Mouse (Mus musculus): ENCODE data around the gene Emid1. TPM values are rescaled to one million over a fixed set of nuclear protein-coding genes. Genes with fewer than 3 reads are reported as not detected.

Gene Emid1
- polyA plus RNA-seq, 1 experiment: 31.4 TPM

DNA sequence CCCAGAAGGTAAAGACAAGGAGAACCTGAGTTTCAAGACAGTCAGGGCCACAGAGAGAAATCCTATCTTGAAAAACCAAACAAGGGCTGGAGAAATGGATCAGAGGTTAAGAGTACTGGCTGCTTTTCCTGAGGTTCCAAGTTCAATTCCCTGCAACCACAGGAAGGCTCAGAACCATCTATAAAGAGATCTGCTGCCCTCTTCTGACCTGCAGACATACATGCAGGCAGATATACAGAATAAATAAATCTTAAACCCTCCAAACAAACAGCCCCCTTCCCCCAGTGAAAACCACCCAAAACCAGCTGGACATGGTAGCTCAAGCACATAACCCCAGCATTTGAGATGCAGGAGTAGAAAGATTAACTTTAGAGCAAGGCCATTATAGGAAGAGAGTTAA lies 76.3 kb downstream of the Emid1 start:
- H3K4me3 ChIP-seq (replicated peaks; ENCODE audit: extremely low read depth, low read depth, low read length): no peak overlapping the region
- DNase-seq: no peak
- TF ChIP-seq CTCF (IDR thresholded peaks at IDR 0.05; ENCODE audit: insufficient read depth, low read length) (no peak), POLR2A (IDR thresholded peaks at IDR 0.05; ENCODE audit: borderline replicate concordance, extremely low read depth, low read depth, low read length) (no peak)
- H3K4me1 ChIP-seq (ENCODE audit: control insufficient read depth, insufficient read depth, low read length): no peaks in the 10 kb centered on the region

DNA sequence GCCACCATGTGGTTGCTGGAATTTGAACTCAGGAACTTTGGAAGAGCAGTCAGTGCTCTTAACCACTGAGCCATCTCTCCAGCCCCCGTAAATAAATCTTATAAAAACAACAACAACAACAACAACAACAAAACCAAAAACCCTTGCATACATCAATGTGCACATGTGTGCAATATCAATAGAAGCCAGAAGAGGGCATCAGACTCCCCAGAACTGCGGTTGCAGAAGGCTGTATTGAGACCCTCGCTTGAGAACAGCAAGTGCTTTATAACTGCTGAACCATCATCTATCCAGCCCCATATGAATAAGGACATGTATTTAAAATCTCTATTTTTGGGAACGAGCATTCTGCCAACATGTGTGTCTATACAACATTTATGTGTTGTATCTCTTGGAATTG lies 77.2 kb downstream of the Emid1 start:
- Histone ChIP-seq H3K4me3 (replicated peaks; ENCODE audit: extremely low read depth, low read depth, low read length) (no peak overlapping the region), H3K4me1 (ENCODE audit: control insufficient read depth, insufficient read depth, low read length) (no peaks in the 10 kb centered on the region)
- DNase-seq: no peak
- TF ChIP-seq CTCF (IDR thresholded peaks at IDR 0.05; ENCODE audit: insufficient read depth, low read length) (peak; percentile 17; the same call in 1 of the 2 replicates), POLR2A (IDR thresholded peaks at IDR 0.05; ENCODE audit: borderline replicate concordance, extremely low read depth, low read depth, low read length) (no peak)
- WGBS: 66% methylated on average over 4 of the region's 4 CpGs

DNA sequence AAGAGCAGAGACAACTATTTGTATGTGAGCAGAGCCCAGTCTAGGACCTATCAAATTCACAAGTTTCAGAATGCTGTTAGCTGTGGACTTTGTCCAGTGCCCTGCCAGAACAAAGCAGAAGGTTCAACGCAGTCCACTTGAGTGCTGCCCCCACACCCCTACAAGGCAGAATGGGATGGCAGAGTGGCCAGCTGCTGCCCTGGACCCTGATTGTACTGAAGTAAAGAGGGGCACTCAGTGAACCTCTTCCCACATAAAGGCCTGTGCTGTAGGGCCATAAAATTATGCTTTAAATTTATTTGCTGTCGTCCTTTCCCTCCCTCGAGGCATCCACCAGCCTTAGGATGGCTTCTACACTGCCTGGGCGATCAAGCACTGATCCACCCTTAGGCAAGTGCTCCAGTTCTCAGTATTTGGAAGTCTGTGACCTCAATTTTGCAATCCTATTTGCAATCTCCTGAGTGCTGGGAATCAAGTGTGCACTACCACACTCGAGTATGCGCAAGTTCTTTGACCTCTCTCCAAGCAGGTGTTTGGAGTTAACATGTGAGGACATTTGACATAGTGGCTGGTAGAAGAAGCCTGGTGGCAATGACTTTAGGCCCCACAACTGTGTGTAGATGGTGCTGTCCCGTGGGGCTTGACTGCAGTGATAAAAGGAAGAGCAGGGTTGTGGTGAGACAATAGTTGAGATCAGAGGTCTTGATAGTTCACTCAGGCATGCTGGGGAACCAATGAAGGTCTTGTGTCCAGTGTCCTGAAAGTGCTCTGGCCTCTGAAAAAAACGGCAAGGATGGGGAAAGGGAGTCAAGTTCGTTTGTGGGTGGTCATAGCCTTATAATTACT lies 83.7 kb downstream of the Emid1 start:
- WGBS: 66% methylated on average over 9 of the region's 9 CpGs
- no peak for DNase-seq
- H3K4me3 ChIP-seq (replicated peaks; ENCODE audit: extremely low read depth, low read depth, low read length): no peak overlapping the region
- H3K4me1 ChIP-seq (ENCODE audit: control insufficient read depth, insufficient read depth, low read length): peaks cover 10% of the 10 kb centered on the region
- TF ChIP-seq POLR2A (IDR thresholded peaks at IDR 0.05; ENCODE audit: borderline replicate concordance, extremely low read depth, low read depth, low read length) (no peak), CTCF (IDR thresholded peaks at IDR 0.05; ENCODE audit: insufficient read depth, low read length) (no peak)

DNA sequence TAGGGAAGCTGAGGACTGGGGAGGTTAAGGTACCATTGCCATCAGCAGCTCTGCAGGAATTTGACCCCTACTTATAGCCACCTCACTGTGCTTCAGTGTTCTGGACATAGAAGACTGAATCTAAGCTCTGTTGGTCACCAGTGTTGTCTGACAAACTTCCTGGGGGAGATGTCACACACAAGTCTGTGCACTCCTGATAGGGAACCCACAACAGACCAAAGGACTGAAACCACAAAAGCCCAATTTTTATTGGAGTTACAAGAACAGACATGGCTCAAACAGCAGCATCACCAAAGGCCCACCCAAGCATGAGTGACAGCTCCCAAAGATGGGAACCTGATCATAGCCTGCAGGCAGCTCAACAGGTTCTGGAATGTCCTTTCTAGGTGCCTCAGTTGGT lies 85.0 kb downstream of the Emid1 start:
- DNase-seq: no peak
- peaks cover 21% of the 10 kb centered on the region for H3K4me1 ChIP-seq (ENCODE audit: control insufficient read depth, insufficient read depth, low read length)
- TF ChIP-seq CTCF (IDR thresholded peaks at IDR 0.05; ENCODE audit: insufficient read depth, low read length) (no peak), POLR2A (IDR thresholded peaks at IDR 0.05; ENCODE audit: borderline replicate concordance, extremely low read depth, low read depth, low read length) (no peak)
- H3K4me3 ChIP-seq (replicated peaks; ENCODE audit: extremely low read depth, low read depth, low read length): no peak overlapping the region

DNA sequence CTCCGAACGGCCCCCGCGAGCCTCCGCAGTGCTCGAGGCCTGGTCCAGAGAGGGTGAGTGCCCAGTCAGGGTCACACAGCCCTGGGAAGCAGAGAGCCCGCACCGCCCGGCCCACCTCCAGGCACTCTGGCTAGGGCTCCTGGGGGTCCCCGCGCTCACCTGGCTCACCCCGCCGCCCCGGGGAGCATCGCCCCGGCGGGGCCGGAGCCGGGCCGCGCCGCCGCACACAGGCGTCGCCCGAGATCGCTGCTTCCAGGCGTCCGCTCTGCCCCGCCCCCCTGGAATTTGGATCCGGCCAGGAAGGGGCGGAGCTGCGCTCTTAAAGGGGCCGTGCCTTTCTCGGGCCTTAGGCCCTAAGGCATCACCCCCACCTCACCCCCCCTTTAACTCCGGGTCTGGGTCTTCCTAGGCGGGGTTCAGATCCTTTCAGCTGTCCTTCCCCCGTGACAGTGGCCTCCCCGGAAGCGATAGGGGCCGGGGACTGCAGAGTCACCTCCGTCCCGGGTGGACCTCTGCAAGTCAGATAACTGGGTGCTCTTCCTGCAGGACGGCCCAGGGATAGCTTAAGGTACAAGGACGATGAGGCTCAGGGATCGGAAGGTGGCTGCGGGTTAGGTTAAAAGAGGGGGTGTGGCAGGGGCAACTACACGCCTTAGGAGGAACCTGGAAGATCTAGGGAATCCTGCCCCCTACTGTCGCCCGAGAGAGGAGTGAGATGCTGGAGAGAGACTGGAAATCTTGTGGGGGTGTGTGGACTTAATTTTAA lies 86.8 kb downstream of the Emid1 start, which contains the start of gene Gas2l1:
Gene Gas2l1, minus strand, starts transcription at position 272 of the 766 bp plus-strand sequence.
- TF ChIP-seq CTCF (IDR thresholded peaks at IDR 0.05; ENCODE audit: insufficient read depth, low read length): peak; percentile 69
- TF ChIP-seq POLR2A (IDR thresholded peaks at IDR 0.05; ENCODE audit: borderline replicate concordance, extremely low read depth, low read depth, low read length): 0 out of 2 replicates have a peak, but pooled peaks have one; percentile 1
- peak within 1 kb of the TSS; percentile 83 for H3K4me3 ChIP-seq (replicated peaks; ENCODE audit: extremely low read depth, low read depth, low read length)
- 1% methylated on average over 49 of the region's 50 CpGs for WGBS
- peaks cover 21% of the 10 kb centered on the region for H3K4me1 ChIP-seq (ENCODE audit: control insufficient read depth, insufficient read depth, low read length)
- peak; percentile 91 for DNase-seq

DNA sequence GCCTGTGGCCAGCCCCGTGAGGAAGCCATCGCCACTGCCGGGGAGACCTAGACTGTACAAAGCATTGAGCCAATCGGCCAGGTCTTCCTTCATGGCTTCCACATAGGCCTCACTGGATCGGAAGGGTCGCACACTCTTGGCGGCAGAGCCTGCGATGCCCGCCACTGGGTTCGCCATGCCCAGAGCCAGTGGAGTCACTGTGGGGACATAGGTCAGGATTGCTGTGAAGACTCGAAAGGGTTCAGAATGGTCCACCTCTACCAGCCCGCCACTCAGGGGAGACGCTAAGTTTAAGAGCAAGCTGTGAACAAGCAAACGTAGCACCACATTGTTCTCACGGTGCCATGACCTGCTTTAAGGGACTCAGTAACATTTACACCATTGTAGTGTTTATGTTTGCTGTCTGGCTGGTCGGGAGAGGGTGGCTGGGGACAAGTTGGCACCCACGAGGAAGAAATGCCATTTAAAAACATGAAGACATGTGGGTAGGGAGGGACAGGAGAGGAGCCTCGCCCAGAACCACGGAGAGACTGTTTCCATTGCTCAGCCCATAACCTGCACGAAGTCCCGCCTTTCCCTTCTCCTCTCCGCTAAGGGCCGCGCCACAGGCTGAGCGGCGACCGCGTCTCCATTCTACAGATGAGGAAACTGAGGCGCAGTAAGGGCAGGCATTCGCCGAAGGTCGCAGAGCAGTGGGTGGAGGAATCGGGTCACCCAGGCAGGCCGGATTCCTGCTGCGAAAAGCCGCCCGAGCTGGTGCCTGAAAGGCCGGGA lies 87.6 kb downstream of the Emid1 start:
- Histone ChIP-seq H3K4me1 (ENCODE audit: control insufficient read depth, insufficient read depth, low read length) (peaks cover 23% of the 10 kb centered on the region), H3K4me3 (replicated peaks; ENCODE audit: extremely low read depth, low read depth, low read length) (peak overlapping the region; percentile 83)
- DNase-seq: no peak
- TF ChIP-seq CTCF (IDR thresholded peaks at IDR 0.05; ENCODE audit: insufficient read depth, low read length): no peak
- TF ChIP-seq POLR2A (IDR thresholded peaks at IDR 0.05; ENCODE audit: borderline replicate concordance, extremely low read depth, low read depth, low read length): no peak
- 17% methylated on average over 38 of the region's 38 CpGs for WGBS

DNA sequence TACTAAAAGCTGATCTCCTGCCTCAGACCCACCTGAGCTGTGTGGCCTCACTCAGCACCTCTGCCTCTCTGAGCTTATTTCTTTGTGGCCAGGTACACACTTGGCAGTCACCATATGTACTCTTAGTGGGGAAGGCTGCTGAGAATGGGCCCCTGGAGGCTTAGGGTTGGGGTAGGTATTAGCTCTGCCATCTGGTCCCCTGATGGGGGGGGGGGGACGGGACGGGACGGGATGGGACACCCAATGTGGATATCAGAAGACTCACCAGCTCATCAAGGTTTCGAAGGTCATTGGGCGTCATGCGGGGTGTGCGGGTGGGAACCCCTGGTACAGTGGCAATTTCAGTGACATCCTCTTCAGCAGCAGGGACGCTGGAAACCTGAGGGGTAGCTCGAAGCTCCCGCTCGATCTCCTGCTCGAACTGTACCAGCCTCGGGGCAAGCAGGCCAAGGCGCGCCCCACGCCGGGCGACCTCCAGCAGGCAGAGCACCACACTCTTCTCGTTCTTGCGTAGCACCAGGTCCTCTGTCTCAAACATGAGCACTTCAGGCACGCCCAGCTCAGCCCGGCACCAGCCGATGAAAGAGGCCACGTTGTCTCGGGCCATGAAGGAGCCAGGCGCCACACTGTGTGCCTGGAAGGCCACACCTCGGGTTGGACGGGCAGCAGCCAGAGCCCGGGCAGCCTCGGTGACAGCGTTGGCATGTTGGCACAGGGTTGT lies 88.3 kb downstream of the Emid1 start:
- Histone ChIP-seq H3K4me1 (ENCODE audit: control insufficient read depth, insufficient read depth, low read length) (peaks cover 29% of the 10 kb centered on the region), H3K4me3 (replicated peaks; ENCODE audit: extremely low read depth, low read depth, low read length) (peak overlapping the region; percentile 83)
- peak; percentile 45 for DNase-seq
- 66% methylated on average over 30 of the region's 31 CpGs for WGBS
- TF ChIP-seq POLR2A (IDR thresholded peaks at IDR 0.05; ENCODE audit: borderline replicate concordance, extremely low read depth, low read depth, low read length) (no peak), CTCF (IDR thresholded peaks at IDR 0.05; ENCODE audit: insufficient read depth, low read length) (no peak)

DNA sequence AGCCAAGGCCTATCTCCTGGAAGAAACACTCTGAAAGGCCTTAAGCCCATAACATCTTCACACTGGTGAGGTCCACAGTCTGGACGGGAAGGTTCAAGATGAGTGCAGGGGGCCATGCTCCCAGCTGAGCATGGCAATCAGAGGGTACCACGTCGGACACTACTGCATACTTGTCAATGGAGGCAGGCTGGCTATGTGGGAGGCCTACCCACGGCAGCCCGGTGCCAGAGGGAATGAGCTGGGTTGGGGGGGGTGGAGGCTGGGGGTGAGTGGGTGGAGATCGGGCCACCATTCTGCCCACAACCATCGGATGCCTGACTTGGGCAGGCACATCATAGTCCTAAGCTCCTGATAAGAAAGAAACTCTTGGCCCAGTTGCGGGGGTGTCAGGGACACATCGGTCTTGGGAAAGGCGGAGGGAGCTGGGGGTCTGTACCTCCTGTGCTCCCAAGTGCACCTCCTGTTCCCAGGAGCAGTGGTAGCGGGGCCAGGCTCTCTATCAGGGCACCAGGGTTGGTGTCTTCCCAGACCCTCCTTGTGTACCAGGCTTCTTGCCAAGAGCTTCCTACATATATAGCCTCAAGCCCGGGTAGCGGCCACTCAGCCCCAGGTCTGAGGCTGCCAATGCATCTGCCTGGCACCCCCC lies 89.1 kb downstream of the Emid1 start:
- Histone ChIP-seq H3K4me3 (replicated peaks; ENCODE audit: extremely low read depth, low read depth, low read length) (no peak overlapping the region), H3K4me1 (ENCODE audit: control insufficient read depth, insufficient read depth, low read length) (peaks cover 31% of the 10 kb centered on the region)
- DNase-seq: no peak
- TF ChIP-seq CTCF (IDR thresholded peaks at IDR 0.05; ENCODE audit: insufficient read depth, low read length): no peak
- no peak for TF ChIP-seq POLR2A (IDR thresholded peaks at IDR 0.05; ENCODE audit: borderline replicate concordance, extremely low read depth, low read depth, low read length)
- 73% methylated on average over 13 of the region's 13 CpGs for WGBS

All from lung, adult 2 months (tissue).